ENCODE assay signal across 9 mouse cellular contexts in the genomic region with DNA sequence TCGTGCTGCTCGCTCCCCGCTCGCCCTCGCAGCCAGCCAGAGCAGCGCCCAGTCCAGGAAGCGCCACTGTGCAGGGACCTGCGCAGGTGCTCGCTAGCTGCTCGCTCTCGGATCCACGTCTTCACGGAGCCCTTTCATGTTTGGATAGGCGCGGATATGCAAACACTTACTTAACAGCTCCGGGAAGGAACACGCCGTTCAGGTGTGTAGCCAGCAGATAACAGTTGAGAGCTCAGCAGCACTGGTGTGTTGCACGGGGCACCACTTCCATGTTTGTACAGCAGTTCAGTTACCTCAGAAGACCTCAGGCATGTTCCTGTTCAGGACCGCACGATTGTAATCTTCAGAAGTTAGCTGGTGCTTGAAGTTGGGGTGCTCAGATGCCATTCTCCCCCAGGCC. TPM values are rescaled to one million over a fixed set of nuclear protein-coding genes. Genes with fewer than 3 reads are reported as not detected.
DNase-seq lines count a peak whose midpoint lies in the region; ATAC-seq lines count a peak whose summit lies in the region.
"Had no signal": no experiment of that assay in that cellular context is flagged by ENCODE, and none has a peak within 500 bp of the region (broad histone marks: within the 10 kb centered on the region; RNA-seq: fewer than 3 reads in every experiment).

No protein-coding gene starts in this region.

- H3K27ac ChIP-seq in heart, embryonic 11.5 days (ENCODE audit: low read depth, low read length): 0 out of 2 replicates have a peak overlapping the region, but pooled peaks have one; percentile 15

- DNase-seq in heart, adult 9 months (ENCODE audit: low spot score in 2 of 2): no peak
- peak; percentile 28 to 46 for DNase-seq in heart, postnatal 10 days
- DNase-seq in lung, postnatal 14 days: peak; percentile 61
- DNase-seq in thymus, postnatal 36 days: peak; percentile 81 to 89
- DNase-seq in kidney, adult 9 months: no peak
- no peak for DNase-seq in right cerebral cortex, adult 2 months (ENCODE audit: low spot score in 2 of 2)
- no peak for DNase-seq in ovary, adult 18-20 months (ENCODE audit: low spot score)

- no peaks in the 10 kb centered on the region for H3K9me3 ChIP-seq in heart, embryonic 11.5 days (replicated peaks; ENCODE audit: control insufficient read depth, low read length)

- intact Hi-C loops in heart, postnatal 10 days (cut with DNase I): no loop called here

- ATAC-seq in heart, embryonic 11.5 days (replicated peaks; ENCODE audit: insufficient number of reproducible peaks, low FRiP score, low TSS enrichment): no peak

- no peak overlapping the region for H3K4me3 ChIP-seq in heart, embryonic 11.5 days (ENCODE audit: low read depth, low read length)

- peaks cover 18% of the 10 kb centered on the region for H3K4me1 ChIP-seq in heart, embryonic 11.5 days (ENCODE audit: control insufficient read depth, insufficient read depth, low read length)

- H3K27me3 ChIP-seq in heart, embryonic 11.5 days (ENCODE audit: control insufficient read depth, insufficient read depth, low read length): no peaks in the 10 kb centered on the region
- H3K27me3 ChIP-seq: CH12.LX had no signal

- 85% methylated on average over 21 of the region's 21 CpGs for WGBS in heart, embryonic 11.5 days (ENCODE audit: insufficient replicate concordance)

- H3K36me3 ChIP-seq in heart, embryonic 11.5 days (ENCODE audit: control insufficient read depth, insufficient read depth, low read length): peaks cover 8% of the 10 kb centered on the region; the same call in 1 of the 2 replicates

- H3K9ac ChIP-seq in heart, embryonic 11.5 days (ENCODE audit: low read depth, low read length): no peak overlapping the region

- no peak overlapping the region for H3K4me2 ChIP-seq in heart, embryonic 11.5 days

RNA-seq across cellular contexts. Expression of a gene that starts 27.2 kb away (rescaled TPM):
- polyA plus RNA-seq in heart, embryonic 11.5 days (2014; fragmentation: Nextera tagmentation; extraction: Ambion mirVana): 11.2 and 13.1 TPM in 2 replicates
- total RNA-seq in heart, postnatal 10 days (2021): 10 to 100 TPM; 27.9 to 29.5 TPM

Comparison
In these comparisons a context has a peak if more than half of its experiments do, and no peak if none do; other contexts are left out.
1. DNase-seq: peak in heart, postnatal 10 days (2 of 2), lung, postnatal 14 days (single experiment) and thymus, postnatal 36 days (2 of 2); none in heart, adult 9 months (0 of 2), kidney, adult 9 months (single experiment), right cerebral cortex, adult 2 months (0 of 2) and ovary, adult 18-20 months (single experiment).